Mouse (Mus musculus): ENCODE data around the gene Pou2af1. TPM values are rescaled to one million over a fixed set of nuclear protein-coding genes. Genes with fewer than 3 reads are reported as not detected.

Gene Pou2af1
- polyA plus RNA-seq, 1 experiment from 2014 or later: 0.29 TPM

- Histone ChIP-seq H3K27me3 (replicated peaks; ENCODE audit: insufficient read depth, low read length) (no peaks in the 10 kb centered on the region), H3K4me3 (ENCODE audit: low read depth, low read length) (no peak overlapping the region), H3K27ac (ENCODE audit: low read length) (no peak overlapping the region), H3K4me2 (replicated peaks; ENCODE audit: low read depth, low read length) (no peak overlapping the region), H3K36me3 (ENCODE audit: insufficient read depth, low read length) (no peaks in the 10 kb centered on the region), H3K4me1 (ENCODE audit: insufficient read depth, low read depth, low read length) (0 out of 2 replicates have a peak, but pooled peaks cover 6% of the 10 kb centered on the region), H3K9me3 (ENCODE audit: low read length) (no peaks in the 10 kb centered on the region), H3K9ac (replicated peaks; ENCODE audit: low read depth) (no peak overlapping the region)
- ATAC-seq (no peak), DNase-seq (ENCODE audit: low spot score) (peak; percentile 28)
- WGBS: 56% methylated on average over 6 of the region's 6 CpGs
- TF ChIP-seq EP300 (IDR thresholded peaks at IDR 0.05) (no peak), CTCF (IDR thresholded peaks at IDR 0.05) (no peak)
Observed at GRCm38 (mm10) chr9:51170298-51170697, 43.2 kb upstream of the Pou2af1 start.

GRCm38 (mm10) chr9:51174890-51175464 lies 38.5 kb upstream of the Pou2af1 start:
- WGBS: 17% methylated on average over 8 of the region's 8 CpGs
- H3K9ac ChIP-seq (replicated peaks; ENCODE audit: low read depth): no peak overlapping the region
- H3K9me3 ChIP-seq (ENCODE audit: low read length): no peaks in the 10 kb centered on the region
- TF ChIP-seq CTCF (IDR thresholded peaks at IDR 0.05): no peak
- no peak for TF ChIP-seq EP300 (IDR thresholded peaks at IDR 0.05)
- no peak overlapping the region for H3K4me2 ChIP-seq (replicated peaks; ENCODE audit: low read depth, low read length)
- DNase-seq (ENCODE audit: low spot score) (peak; percentile 49), ATAC-seq (no peak)
- no peaks in the 10 kb centered on the region for H3K36me3 ChIP-seq (ENCODE audit: insufficient read depth, low read length)
- no peaks in the 10 kb centered on the region for H3K4me1 ChIP-seq (ENCODE audit: insufficient read depth, low read depth, low read length)
- no peaks in the 10 kb centered on the region for H3K27me3 ChIP-seq (replicated peaks; ENCODE audit: insufficient read depth, low read length)
- no peak overlapping the region for H3K27ac ChIP-seq (ENCODE audit: low read length)
- H3K4me3 ChIP-seq (ENCODE audit: low read depth, low read length): no peak overlapping the region

GRCm38 (mm10) chr9:51175722-51176121 lies 37.8 kb upstream of the Pou2af1 start:
- Histone ChIP-seq H3K4me3 (ENCODE audit: low read depth, low read length) (no peak overlapping the region), H3K4me2 (replicated peaks; ENCODE audit: low read depth, low read length) (no peak overlapping the region), H3K27me3 (replicated peaks; ENCODE audit: insufficient read depth, low read length) (no peaks in the 10 kb centered on the region), H3K9ac (replicated peaks; ENCODE audit: low read depth) (no peak overlapping the region), H3K36me3 (ENCODE audit: insufficient read depth, low read length) (no peaks in the 10 kb centered on the region), H3K9me3 (ENCODE audit: low read length) (no peaks in the 10 kb centered on the region), H3K4me1 (ENCODE audit: insufficient read depth, low read depth, low read length) (no peaks in the 10 kb centered on the region), H3K27ac (ENCODE audit: low read length) (no peak overlapping the region)
- ATAC-seq (no peak), DNase-seq (ENCODE audit: low spot score) (no peak)
- WGBS: 93% methylated on average over 1 of the region's 1 CpGs
- TF ChIP-seq CTCF (IDR thresholded peaks at IDR 0.05): no peak
- TF ChIP-seq EP300 (IDR thresholded peaks at IDR 0.05): no peak

GRCm38 (mm10) chr9:51178297-51178696 lies 35.2 kb upstream of the Pou2af1 start:
- no peak overlapping the region for H3K4me2 ChIP-seq (replicated peaks; ENCODE audit: low read depth, low read length)
- H3K27me3 ChIP-seq (replicated peaks; ENCODE audit: insufficient read depth, low read length): no peaks in the 10 kb centered on the region
- TF ChIP-seq CTCF (IDR thresholded peaks at IDR 0.05): peak; percentile 27; the same call in 1 of the 2 replicates
- TF ChIP-seq EP300 (IDR thresholded peaks at IDR 0.05): no peak
- H3K9ac ChIP-seq (replicated peaks; ENCODE audit: low read depth): no peak overlapping the region
- WGBS: 83% methylated on average over 1 of the region's 1 CpGs
- no peak overlapping the region for H3K27ac ChIP-seq (ENCODE audit: low read length)
- H3K36me3 ChIP-seq (ENCODE audit: insufficient read depth, low read length): no peaks in the 10 kb centered on the region
- no peak for DNase-seq (ENCODE audit: low spot score)
- H3K9me3 ChIP-seq (ENCODE audit: low read length): no peaks in the 10 kb centered on the region
- no peak overlapping the region for H3K4me3 ChIP-seq (ENCODE audit: low read depth, low read length)
- no peak for ATAC-seq
- H3K4me1 ChIP-seq (ENCODE audit: insufficient read depth, low read depth, low read length): no peaks in the 10 kb centered on the region

- Histone ChIP-seq H3K27me3 (replicated peaks; ENCODE audit: insufficient read depth, low read length) (no peaks in the 10 kb centered on the region), H3K9ac (replicated peaks; ENCODE audit: low read depth) (no peak overlapping the region), H3K4me2 (replicated peaks; ENCODE audit: low read depth, low read length) (no peak overlapping the region), H3K4me3 (ENCODE audit: low read depth, low read length) (no peak overlapping the region), H3K27ac (ENCODE audit: low read length) (no peak overlapping the region), H3K4me1 (ENCODE audit: insufficient read depth, low read depth, low read length) (no peaks in the 10 kb centered on the region), H3K36me3 (ENCODE audit: insufficient read depth, low read length) (no peaks in the 10 kb centered on the region), H3K9me3 (ENCODE audit: low read length) (no peaks in the 10 kb centered on the region)
- ATAC-seq (peak; percentile 56), DNase-seq (ENCODE audit: low spot score) (peak; percentile 55)
- WGBS: 57% methylated on average over 5 of the region's 5 CpGs
- TF ChIP-seq CTCF (IDR thresholded peaks at IDR 0.05): no peak
- TF ChIP-seq EP300 (IDR thresholded peaks at IDR 0.05): no peak
Observed at GRCm38 (mm10) chr9:51180621-51181020, 32.9 kb upstream of the Pou2af1 start.

- Histone ChIP-seq H3K36me3 (ENCODE audit: insufficient read depth, low read length) (no peaks in the 10 kb centered on the region), H3K4me2 (replicated peaks; ENCODE audit: low read depth, low read length) (no peak overlapping the region), H3K4me1 (ENCODE audit: insufficient read depth, low read depth, low read length) (no peaks in the 10 kb centered on the region), H3K9ac (replicated peaks; ENCODE audit: low read depth) (no peak overlapping the region), H3K27ac (ENCODE audit: low read length) (no peak overlapping the region), H3K27me3 (replicated peaks; ENCODE audit: insufficient read depth, low read length) (no peaks in the 10 kb centered on the region), H3K4me3 (ENCODE audit: low read depth, low read length) (no peak overlapping the region), H3K9me3 (ENCODE audit: low read length) (no peaks in the 10 kb centered on the region)
- ATAC-seq: no peak
- 72% methylated on average over 15 of the region's 15 CpGs for WGBS
- TF ChIP-seq EP300 (IDR thresholded peaks at IDR 0.05) (no peak), CTCF (IDR thresholded peaks at IDR 0.05) (no peak)
- DNase-seq (ENCODE audit: low spot score): no peak
Observed at GRCm38 (mm10) chr9:51182716-51183710, 30.5 kb upstream of the Pou2af1 start.
